Mouse (Mus musculus) CH12.LX (cell line): ENCODE measurements around the gene Ugdh. TPM values are rescaled to one million over a fixed set of nuclear protein-coding genes. Genes with fewer than 3 reads are reported as not detected.
A peak's percentile ranks its signal among the peaks of the same experiment; 100 is the strongest.

ENCODE experiments used
- DNase-seq: peaks from one replicate; pipeline ENCODE4 v3.0.0-alpha.2; 2013; ENCODE audit errors: extremely low read depth
- H3K27ac ChIP-seq: 2 replicates; pipeline ENCODE4 v1.5.1; 2012; ENCODE audit warnings: low read depth, mild to moderate bottlenecking, control low read depth, moderate library complexity; ENCODE audit not compliant: insufficient read depth
- H3K27me3 ChIP-seq: replicated peaks from 2 replicates; pipeline ENCODE3; 2012; ENCODE audit warnings: inconsistent platforms
- H3K36me3 ChIP-seq, 2 experiments: replicated peaks in 1 of 2; 2 replicates each; pipeline versions ENCODE3 to v1.6.1; 2012; ENCODE audit warnings: inconsistent platforms in 1 of 2, low read length in 1 of 2, mild to moderate bottlenecking in 1 of 2, mixed read lengths in 1 of 2, moderate library complexity in 1 of 2; ENCODE audit not compliant: control insufficient read depth in 1 of 2, insufficient read depth in 1 of 2
- H3K4me1 ChIP-seq, 2 experiments: 2 replicates each; pipeline ENCODE4 v1.6.1; 2012; ENCODE audit warnings: inconsistent platforms in 1 of 2, moderate library complexity in 1 of 2; ENCODE audit not compliant: insufficient read depth in 2 of 2, control insufficient read depth in 1 of 2
- H3K4me2 ChIP-seq: 2 replicates; pipeline ENCODE4 v1.6.1; 2012; ENCODE audit warnings: low read depth, mild to moderate bottlenecking, control low read depth; ENCODE audit not compliant: poor library complexity, insufficient read depth, severe bottlenecking
- H3K4me3 ChIP-seq, 3 experiments: fragments of 150-350 bp in 1 of 3; sonication (generic) in 1 of 3; replicated peaks in 1 of 3; 2 replicates each; pipeline versions ENCODE3 to v1.5.1; 2011 to 2012; ENCODE audit warnings: low read depth in 2 of 3, low read length in 2 of 3, mild to moderate bottlenecking in 2 of 3, moderate library complexity in 2 of 3, control low read depth in 1 of 3, improper control_type of control experiment in 1 of 3, inconsistent platforms in 1 of 3, mixed read lengths in 1 of 3; ENCODE audit not compliant: poor library complexity in 1 of 3
- H3K79me2 ChIP-seq: replicated peaks from 2 replicates; pipeline ENCODE4 v1.6.1; 2012; ENCODE audit warnings: mild to moderate bottlenecking, moderate library complexity; ENCODE audit not compliant: control insufficient read depth, poor library complexity, insufficient read depth, severe bottlenecking; ENCODE audit errors: extremely low read depth
- H3K9ac ChIP-seq: 2 replicates; pipeline ENCODE4 v1.6.1; 2012; ENCODE audit warnings: low read depth, mild to moderate bottlenecking, control low read depth, moderate library complexity; ENCODE audit not compliant: insufficient read depth
- H3K9me3 ChIP-seq: replicated peaks from 2 replicates; pipeline ENCODE3; 2012; ENCODE audit warnings: low read length, inconsistent platforms, mixed read lengths
- BHLHE40 ChIP-seq: IDR thresholded peaks from 2 replicates; pipeline ENCODE4 v1.6.1; 2011; ENCODE audit warnings: mild to moderate bottlenecking, low read depth, low read length, improper control_type of control experiment
- CHD1 ChIP-seq: IDR thresholded peaks from 2 replicates; pipeline ENCODE4 v1.6.1; 2012; ENCODE audit warnings: low read depth, low read length, improper control_type of control experiment, inconsistent platforms
- CHD2 ChIP-seq: IDR thresholded peaks from 2 replicates; pipeline ENCODE4 v1.6.1; 2011; ENCODE audit warnings: low read length, improper control_type of control experiment
- CTCF ChIP-seq, 2 experiments: IDR thresholded peaks in 1 of 2; conservative IDR thresholded peaks in 1 of 2; 2 replicates each; pipeline ENCODE4 v1.5.1; 2011 to 2012; ENCODE audit warnings: low read depth in 2 of 2, low read length in 2 of 2, improper control_type of control experiment in 1 of 2, inconsistent platforms in 1 of 2, mild to moderate bottlenecking in 1 of 2, moderate library complexity in 1 of 2
- E2F4 ChIP-seq: IDR thresholded peaks from 2 replicates; pipeline ENCODE4 v1.6.1; 2011; ENCODE audit warnings: low read depth, low read length, improper control_type of control experiment; ENCODE audit not compliant: insufficient replicate concordance
- ELF1 ChIP-seq: IDR thresholded peaks from 2 replicates; pipeline ENCODE4 v1.6.1; 2014; ENCODE audit warnings: low read depth, mild to moderate bottlenecking, inconsistent platforms, low read length, improper control_type of control experiment
- EP300 ChIP-seq: IDR thresholded peaks from 2 replicates; pipeline ENCODE4 v1.6.1; 2011; ENCODE audit warnings: low read length, improper control_type of control experiment
- ETS1 ChIP-seq: conservative IDR thresholded peaks from 2 replicates; pipeline ENCODE4 v1.6.1; 2012; ENCODE audit warnings: low read depth, mild to moderate bottlenecking, inconsistent platforms, low read length, improper control_type of control experiment, moderate library complexity
- HCFC1 ChIP-seq: IDR thresholded peaks from 2 replicates; pipeline ENCODE4 v1.6.1; 2012; ENCODE audit warnings: low read depth, mild to moderate bottlenecking, inconsistent platforms, low read length, improper control_type of control experiment
- IRF4 ChIP-seq: IDR thresholded peaks from 2 replicates; pipeline ENCODE4 v1.6.1; 2014; ENCODE audit warnings: low read depth, mild to moderate bottlenecking, inconsistent platforms, low read length, improper control_type of control experiment
- JUN ChIP-seq: IDR thresholded peaks from 2 replicates; pipeline ENCODE4 v1.6.1; 2011; ENCODE audit warnings: low read depth, mild to moderate bottlenecking, low read length, improper control_type of control experiment, moderate library complexity; ENCODE audit not compliant: insufficient read depth
- JUND ChIP-seq: conservative IDR thresholded peaks from 2 replicates; pipeline ENCODE4 v1.6.1; 2011; ENCODE audit warnings: low read depth, low read length, improper control_type of control experiment
- KAT2A ChIP-seq: IDR thresholded peaks from 2 replicates; pipeline ENCODE4 v1.6.1; 2012; ENCODE audit warnings: low read length, improper control_type of control experiment, inconsistent platforms; ENCODE audit not compliant: insufficient replicate concordance
- MAFK ChIP-seq: IDR thresholded peaks from 2 replicates; pipeline ENCODE4 v1.6.1; 2011; ENCODE audit warnings: low read length, improper control_type of control experiment; ENCODE audit not compliant: insufficient replicate concordance
- MAX ChIP-seq: IDR thresholded peaks from 2 replicates; pipeline ENCODE4 v1.6.1; 2011; ENCODE audit warnings: low read length, improper control_type of control experiment
- MAZ ChIP-seq: IDR thresholded peaks from 2 replicates; pipeline ENCODE4 v1.6.1; 2012; ENCODE audit warnings: low read depth, mild to moderate bottlenecking, inconsistent platforms, low read length, improper control_type of control experiment, moderate library complexity
- MEF2A ChIP-seq: IDR thresholded peaks from 2 replicates; pipeline ENCODE4 v1.6.1; 2014; ENCODE audit warnings: low read depth, mild to moderate bottlenecking, inconsistent platforms, low read length, improper control_type of control experiment, borderline replicate concordance
- MYC ChIP-seq: IDR thresholded peaks from 2 replicates; pipeline ENCODE4 v1.6.1; 2011; ENCODE audit warnings: low read depth, mild to moderate bottlenecking, improper control_type of control experiment, low read length
- NRF1 ChIP-seq: IDR thresholded peaks from 2 replicates; pipeline ENCODE4 v1.6.1; 2014; ENCODE audit warnings: low read depth, mild to moderate bottlenecking, inconsistent platforms, low read length, improper control_type of control experiment, moderate library complexity
- PAX5 ChIP-seq: IDR thresholded peaks from 2 replicates; pipeline ENCODE4 v1.6.1; 2012; ENCODE audit warnings: low read length, inconsistent platforms, mixed read lengths
- POLR2AphosphoS2 ChIP-seq: IDR thresholded peaks from 2 replicates; pipeline ENCODE4 v1.6.1; 2011; ENCODE audit warnings: low read depth, low read length, improper control_type of control experiment
- RCOR1 ChIP-seq: conservative IDR thresholded peaks from 2 replicates; pipeline ENCODE4 v1.6.1; 2012; ENCODE audit warnings: low read depth, mild to moderate bottlenecking, inconsistent platforms, low read length, improper control_type of control experiment
- SIN3A ChIP-seq: IDR thresholded peaks from 2 replicates; pipeline ENCODE4 v1.6.1; 2012; ENCODE audit warnings: low read length, improper control_type of control experiment, inconsistent platforms
- SMC3 ChIP-seq: IDR thresholded peaks from 2 replicates; pipeline ENCODE4 v1.6.1; 2011; ENCODE audit warnings: low read depth, low read length, improper control_type of control experiment
- TBP ChIP-seq: conservative IDR thresholded peaks from 2 replicates; pipeline ENCODE4 v1.6.1; 2011; ENCODE audit warnings: low read depth, low read length, improper control_type of control experiment
- TCF12 ChIP-seq: IDR thresholded peaks from 2 replicates; pipeline ENCODE4 v1.6.1; 2014; ENCODE audit warnings: low read depth, mild to moderate bottlenecking, inconsistent platforms, low read length, improper control_type of control experiment
- UBTF ChIP-seq: IDR thresholded peaks from 2 replicates; pipeline ENCODE4 v1.6.1; 2012; ENCODE audit warnings: low read depth, mild to moderate bottlenecking, inconsistent platforms, low read length, improper control_type of control experiment, moderate library complexity
- USF1 ChIP-seq: IDR thresholded peaks from 2 replicates; pipeline ENCODE4 v1.6.1; 2014; ENCODE audit warnings: low read depth, mild to moderate bottlenecking, inconsistent platforms, low read length, improper control_type of control experiment
- USF2 ChIP-seq: conservative IDR thresholded peaks from 2 replicates; pipeline ENCODE4 v1.6.1; 2011; ENCODE audit warnings: low read depth, low read length, improper control_type of control experiment
- ZC3H11A ChIP-seq: IDR thresholded peaks from 2 replicates; pipeline ENCODE4 v1.6.1; 2012; ENCODE audit warnings: low read depth, mild to moderate bottlenecking, inconsistent platforms, low read length, improper control_type of control experiment
- ZKSCAN1 ChIP-seq: IDR thresholded peaks from 2 replicates; pipeline ENCODE4 v1.6.1; 2012; ENCODE audit warnings: low read depth, inconsistent platforms, low read length, improper control_type of control experiment, borderline replicate concordance
- ZMIZ1 ChIP-seq: IDR thresholded peaks from 2 replicates; pipeline ENCODE4 v1.6.1; 2012; ENCODE audit warnings: low read depth, mild to moderate bottlenecking, inconsistent platforms, low read length, improper control_type of control experiment
- ZNF384 ChIP-seq: IDR thresholded peaks from 2 replicates; pipeline ENCODE4 v1.6.1; 2012; ENCODE audit warnings: low read depth, low read length, improper control_type of control experiment, inconsistent platforms
- dilution Hi-C: fragments of 300-500 bp; cut with MboI; formaldehyde crosslinking; loops from 2 replicates; pipeline ENCODE4 v1.14.3; 2020; ENCODE audit warnings: low sequenced_read_pairs; ENCODE audit not compliant: extremely low pct_unique_long_range_greater_than_20kb, extremely low pct_ligation_motif_present
- in situ Hi-C: fragments of 300-500 bp; cut with MboI; formaldehyde crosslinking; loops from 3 replicates; pipeline ENCODE4 v1.14.3; 2019; ENCODE audit warnings: low sequenced_read_pairs, low pct_ligation_motif_present, low pct_unique_long_range_greater_than_20kb, mixed read lengths
- polyA plus RNA-seq: library from polyadenylated mRNA; unstranded; fragments of >175 nt; gene quantifications from 2 replicates; pipeline ENCODE4 v1.2.1, GENCODE M21; 2012; ENCODE audit warnings: low read depth; ENCODE audit not compliant: insufficient read length
- total RNA-seq, 2 experiments: library from RNA; depleted of rRNA; stranded (reverse); fragments of 300-350 nt in 1 of 2; fragments of >200 nt in 1 of 2; gene quantifications; 2 replicates each; pipeline ENCODE4 v1.2.3; 2012 to 2014

The Ugdh gene
- total and polyA plus RNA-seq, 3 experiments = 8.9 to 45.7 (median 38.0) TPM

DNA sequence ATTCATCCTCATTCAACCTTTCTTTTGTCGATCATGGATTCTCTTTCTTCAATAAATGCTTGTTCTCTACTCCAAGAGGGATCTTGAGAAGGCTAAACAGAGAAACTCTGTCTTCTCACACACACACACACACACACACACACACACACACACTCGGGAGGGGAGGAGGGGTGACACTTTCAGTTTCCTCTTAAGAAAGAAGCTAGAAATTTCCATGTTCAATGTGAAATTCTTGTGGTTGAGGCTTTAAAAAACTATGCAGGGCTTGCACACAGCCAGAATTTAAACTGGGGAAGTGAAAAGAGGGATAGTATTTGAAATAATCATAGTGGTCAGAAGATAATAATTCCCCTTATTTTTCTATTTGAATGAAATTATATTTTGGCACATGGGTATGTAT is 40.1 kb upstream of the Ugdh start:
- dilution Hi-C loops = no loop called here

DNA sequence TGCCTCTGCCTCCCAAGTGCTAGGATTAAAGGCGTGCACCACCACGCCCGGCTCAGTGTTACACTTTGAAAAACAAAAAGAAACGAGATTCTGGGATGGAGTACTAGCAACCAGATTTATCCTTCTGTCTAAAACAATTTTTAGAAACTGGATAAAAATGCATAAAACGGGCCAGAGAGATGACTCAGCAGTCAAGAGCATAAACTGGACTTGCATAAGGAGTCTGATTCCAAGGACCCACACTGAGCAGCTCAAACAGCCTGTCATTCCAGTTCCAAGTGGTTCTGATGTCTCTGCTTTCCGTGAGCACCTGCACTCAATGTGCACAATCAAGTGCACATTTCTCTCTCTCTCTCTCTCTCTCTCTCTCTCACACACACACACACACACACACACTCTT is 34.0 kb upstream of the Ugdh start:
- H3K4me1 ChIP-seq = peaks cover 3 to 13% of the 10 kb centered on the region in 2 experiments
- in situ Hi-C loops (no loop called here), dilution Hi-C loops (no loop called here)
- H3K9me3 ChIP-seq = peaks cover 2% of the 10 kb centered on the region
- peaks cover 0 to 21% of the 10 kb centered on the region in 2 experiments for H3K36me3 ChIP-seq
- DNase-seq = no peak
- no peak overlapping the region for H3K4me3 ChIP-seq
- H3K27me3 ChIP-seq = no peaks in the 10 kb centered on the region
- no peak overlapping the region for H3K27ac ChIP-seq
- TF ChIP-seq ZC3H11A (no peak), CHD2 (no peak), TCF12 (no peak), MYC (no peak), ZMIZ1 (no peak)
- no peak overlapping the region for H3K9ac ChIP-seq
- no peak overlapping the region for H3K4me2 ChIP-seq
- H3K79me2 ChIP-seq = no peaks in the 10 kb centered on the region

More for the DNA sequence above, 40.1 kb upstream of the Ugdh start:
- no peaks in the 10 kb centered on the region for H3K9me3 ChIP-seq
- TF ChIP-seq PAX5 (no peak), HCFC1 (peak; percentile 46; the same call in 1 of the 2 replicates), ZMIZ1 (no peak), USF1 (no peak), ZNF384 (peak; percentile 80), JUN (no peak), POLR2AphosphoS2 (no peak), JUND (no peak; the same call in 1 of the 2 replicates), NRF1 (no peak), UBTF (no peak), TBP (no peak), MEF2A (peak; percentile 94), USF2 (no peak), E2F4 (no peak), ZC3H11A (no peak), ELF1 (no peak), ETS1 (peak; percentile 87), IRF4 (peak; percentile 96), CTCF (conservative IDR thresholded peaks at IDR 0.05 in 1 of 2, IDR thresholded peaks at IDR 0.05 in 1 of 2; ENCODE audit: low read depth in 2 of 2, low read length in 2 of 2) (no peak), EP300 (peak; percentile 96), MAX (no peak), TCF12 (peak; percentile 66), SMC3 (peak; percentile 26; the same call in 1 of the 2 replicates), KAT2A (no peak), BHLHE40 (peak; percentile 80), RCOR1 (peak; percentile 77), MAFK (peak; percentile 62; the same call in 1 of the 2 replicates), CHD1 (no peak), CHD2 (peak; percentile 87), SIN3A (peak; percentile 52), ZKSCAN1 (no peak), MAZ (peak; percentile 97)
- H3K27me3 ChIP-seq = no peaks in the 10 kb centered on the region
- peak; percentile 78 for DNase-seq
- in situ Hi-C loops = no loop called here
- H3K4me1 ChIP-seq = peaks cover 11 to 48% of the 10 kb centered on the region in 2 experiments
- H3K4me3 ChIP-seq = no peak overlapping the region
- H3K36me3 ChIP-seq = peaks cover 0 to 3% of the 10 kb centered on the region in 2 experiments
- H3K4me2 ChIP-seq = no peak overlapping the region
- no peaks in the 10 kb centered on the region for H3K79me2 ChIP-seq
- peak overlapping the region; percentile 75; the same call in 1 of the 2 replicates for H3K27ac ChIP-seq
- H3K9ac ChIP-seq = no peak overlapping the region; the same call in 1 of the 2 replicates
